Mouse (Mus musculus) embryonic facial prominence, embryonic 11.5 days (tissue): ENCODE results near the gene Defb29. TPM values are rescaled to one million over a fixed set of nuclear protein-coding genes. Genes with fewer than 3 reads are reported as not detected.

Experiments
- ATAC-seq: fragments of 200-750 bp; cut with Nextera tagmentation; replicated peaks from 2 replicates; pipeline ENCODE4 v1.8.0; 2017; ENCODE audit warnings: low read depth; ENCODE audit not compliant: insufficient number of reproducible peaks, low FRiP score, low TSS enrichment
- DNase-seq: peaks from one replicate; pipeline ENCODE4 v3.0.0-alpha.2; 2015; ENCODE audit warnings: low spot score
- H3K27ac ChIP-seq: fragments of 300-500 bp; sonication (generic); replicated peaks from 2 replicates; pipeline ENCODE4 v1.5.1; 2014; ENCODE audit warnings: mild to moderate bottlenecking, low read depth, low read length, control low read depth
- H3K27me3 ChIP-seq: fragments of 300-500 bp; sonication (generic); 2 replicates; pipeline ENCODE4 v1.6.1; 2014; ENCODE audit warnings: mild to moderate bottlenecking, low read length, moderate library complexity, mixed read lengths; ENCODE audit not compliant: control insufficient read depth, insufficient read depth
- H3K36me3 ChIP-seq: fragments of 300-500 bp; sonication (generic); replicated peaks from 2 replicates; pipeline ENCODE4 v1.6.1; 2014; ENCODE audit warnings: low read depth, mild to moderate bottlenecking, low read length, moderate library complexity, mixed read lengths; ENCODE audit not compliant: control insufficient read depth, insufficient read depth
- H3K4me1 ChIP-seq: fragments of 300-500 bp; sonication (generic); 2 replicates; pipeline ENCODE4 v1.6.1; 2014; ENCODE audit warnings: low read length, mixed read lengths; ENCODE audit not compliant: control insufficient read depth, insufficient read depth
- H3K4me2 ChIP-seq: fragments of 300-500 bp; sonication (generic); 2 replicates; pipeline ENCODE4 v1.6.1; 2014; ENCODE audit warnings: low read depth, mild to moderate bottlenecking, control low read depth, low read length, moderate library complexity
- H3K4me3 ChIP-seq: fragments of 300-500 bp; sonication (generic); 2 replicates; pipeline ENCODE4 v1.5.1; 2014; ENCODE audit warnings: low read depth, low read length, control low read depth
- H3K9ac ChIP-seq: fragments of 300-500 bp; sonication (generic); replicated peaks from 2 replicates; pipeline ENCODE4 v1.6.1; 2014; ENCODE audit warnings: mild to moderate bottlenecking, control low read depth, low read length
- H3K9me3 ChIP-seq: fragments of 300-500 bp; sonication (generic); replicated peaks from 2 replicates; pipeline ENCODE4 v1.6.1; 2016; ENCODE audit warnings: mild to moderate bottlenecking, low read length, inconsistent platforms, mixed read lengths; ENCODE audit not compliant: control insufficient read depth
- WGBS: fragments of 180-500 bp; shearing (Covaris S2); extraction: QIAGEN DNeasy Blood & Tissue Kit; methylation state at CpG from one replicate; pipeline ENCODE4 v1.1.7; 2014; 5-methylcytosine and 5-hydroxymethylcytosine counted together
- polyA plus RNA-seq: library from polyadenylated mRNA; unstranded; fragments of >200 nt; fragmentation: Nextera tagmentation; extraction: Ambion mirVana; gene quantifications from 2 replicates; pipeline ENCODE4 v1.2.1, GENCODE M21; 2014

Defb29 gene
- polyA plus RNA-seq, 1 experiment from 2014 or later = not detected

- no peak overlapping the region for H3K4me3 ChIP-seq
- H3K4me2 ChIP-seq = no peak overlapping the region
- WGBS = 82% methylated on average over 6 of the region's 6 CpGs
- no peaks in the 10 kb centered on the region for H3K36me3 ChIP-seq
- no peak overlapping the region for H3K27ac ChIP-seq
- no peaks in the 10 kb centered on the region for H3K9me3 ChIP-seq
- no peak for ATAC-seq
- DNase-seq = no peak
- H3K9ac ChIP-seq = no peak overlapping the region
- H3K27me3 ChIP-seq = no peaks in the 10 kb centered on the region
- H3K4me1 ChIP-seq = no peaks in the 10 kb centered on the region
These were observed 41.9 kb downstream of the Defb29 start for GRCm38 (mm10) chr2:152498020-152498419.

- Histone ChIP-seq H3K27me3 (no peaks in the 10 kb centered on the region), H3K27ac (no peak overlapping the region), H3K4me3 (no peak overlapping the region), H3K9ac (no peak overlapping the region), H3K9me3 (no peaks in the 10 kb centered on the region), H3K4me1 (no peaks in the 10 kb centered on the region), H3K4me2 (no peak overlapping the region), H3K36me3 (no peaks in the 10 kb centered on the region)
- DNase-seq (no peak), ATAC-seq (no peak)
- 78% methylated on average over 6 of the region's 6 CpGs for WGBS
These were observed 46.7 kb downstream of the Defb29 start for GRCm38 (mm10) chr2:152493151-152493550.

- Histone ChIP-seq H3K27ac (no peak within 1 kb of the TSS), H3K4me1 (no peaks in the 10 kb centered on the region), H3K9ac (no peak within 1 kb of the TSS), H3K36me3 (no peaks in the 10 kb centered on the region), H3K4me3 (no peak within 1 kb of the TSS), H3K4me2 (no peak within 1 kb of the TSS), H3K9me3 (no peaks in the 10 kb centered on the region), H3K27me3 (no peaks in the 10 kb centered on the region)
- ATAC-seq (no peak), DNase-seq (no peak)
These were observed 49.9 kb downstream of the Defb29 start, which contains the start of gene Defb22 for GRCm38 (mm10) chr2:152490038-152490437. Defb22 (minus strand) TSS chr2:152490138.

Other genes with a start within 250 kb of the Defb29 start
- gene Tbc1d20, start 246.3 kb downstream of the Defb29 start, polyA plus RNA-seq = 25.4 and 26.4 TPM in 2 replicates
- gene Rbck1, start 207.4 kb downstream of the Defb29 start, polyA plus RNA-seq = 58.2 and 64.9 TPM in 2 replicates
- 1.4 and 1.7 TPM in 2 replicates for gene Trib3, start 196.1 kb downstream of the Defb29 start, polyA plus RNA-seq
- 3.0 and 4.2 TPM in 2 replicates for gene Nrsn2, start 163.5 kb downstream of the Defb29 start, polyA plus RNA-seq
- 19.6 and 20.7 TPM in 2 replicates for gene Sox12, start 142.0 kb downstream of the Defb29 start, polyA plus RNA-seq
- 61.6 and 67.7 TPM in 2 replicates for gene Zcchc3, start 125.1 kb downstream of the Defb29 start, polyA plus RNA-seq
- gene 6820408C15Rik, start 124.5 kb downstream of the Defb29 start, polyA plus RNA-seq = 0.17 and 0.24 TPM in 2 replicates
- not detected in 2 replicates for gene Defb23, start 75.5 kb downstream of the Defb29 start, polyA plus RNA-seq
- not detected in 2 replicates for gene Defb20, start 63.0 kb downstream of the Defb29 start, polyA plus RNA-seq
- not detected in 2 replicates for gene Defb22, start 50.0 kb downstream of the Defb29 start, polyA plus RNA-seq
- not detected in 2 replicates for gene Defb26, start 28.4 kb downstream of the Defb29 start, polyA plus RNA-seq
- gene Defb28, start 21.8 kb downstream of the Defb29 start, polyA plus RNA-seq = not detected in 2 replicates
- not detected in 2 replicates for gene Gm17416, start 29.2 kb upstream of the Defb29 start, polyA plus RNA-seq
- gene Defb21, start 32.6 kb upstream of the Defb29 start, polyA plus RNA-seq = not detected in 2 replicates
- gene Defb19, start 40.2 kb upstream of the Defb29 start, polyA plus RNA-seq = not detected in 2 replicates
- not detected in 2 replicates for gene Defb45, start 59.3 kb upstream of the Defb29 start, polyA plus RNA-seq
- gene Defb36, start 64.2 kb upstream of the Defb29 start, polyA plus RNA-seq = not detected in 2 replicates
- not detected in 2 replicates for gene Defb25, start 83.0 kb upstream of the Defb29 start, polyA plus RNA-seq
- gene Rem1, start 86.9 kb upstream of the Defb29 start, polyA plus RNA-seq = 0.36 and 0.91 TPM in 2 replicates
- gene H13, start 129.4 kb upstream of the Defb29 start, polyA plus RNA-seq = 115 and 118 TPM in 2 replicates
- gene Mcts2, start 146.9 kb upstream of the Defb29 start, polyA plus RNA-seq = 40.6 and 45.1 TPM in 2 replicates
- gene Id1, start 196.2 kb upstream of the Defb29 start, polyA plus RNA-seq = 166 and 179 TPM in 2 replicates
- gene Cox4i2, start 214.1 kb upstream of the Defb29 start, polyA plus RNA-seq = 9.8 and 11.1 TPM in 2 replicates